Mouse (Mus musculus): ENCODE data around the gene Cobll1.

Cobll1 gene

GRCm38 (mm10) chr2:65238964-65239570 is at the start of gene Cobll1:
Gene Cobll1 (minus strand): TSS chr2:65239403.
- DNase-seq (ENCODE audit: low read depth, low spot score), result no peak

GRCm38 (mm10) chr2:65288696-65289095 is 49.5 kb upstream of the Cobll1 start:
- no peak for DNase-seq (ENCODE audit: low read depth, low spot score)

- no peak for DNase-seq (ENCODE audit: low read depth, low spot score)
Measured at GRCm38 (mm10) chr2:65285380-65285779, 46.2 kb upstream of the Cobll1 start.

GRCm38 (mm10) chr2:65282979-65283378 is 43.8 kb upstream of the Cobll1 start:
- DNase-seq (ENCODE audit: low read depth, low spot score), result no peak

GRCm38 (mm10) chr2:65279029-65279690 is 40.0 kb upstream of the Cobll1 start:
- DNase-seq (ENCODE audit: low read depth, low spot score), result no peak

- no peak for DNase-seq (ENCODE audit: low read depth, low spot score)
Measured at GRCm38 (mm10) chr2:65275443-65276061, 36.3 kb upstream of the Cobll1 start.

GRCm38 (mm10) chr2:65273910-65274309 is 34.7 kb upstream of the Cobll1 start:
- no peak for DNase-seq (ENCODE audit: low read depth, low spot score)

- no peak for DNase-seq (ENCODE audit: low read depth, low spot score)
Measured at GRCm38 (mm10) chr2:65268731-65269130, 29.5 kb upstream of the Cobll1 start.

- DNase-seq (ENCODE audit: low read depth, low spot score), result no peak
Measured at GRCm38 (mm10) chr2:65267834-65268233, 28.6 kb upstream of the Cobll1 start.

GRCm38 (mm10) chr2:65266576-65267299 is 27.5 kb upstream of the Cobll1 start:
- no peak for DNase-seq (ENCODE audit: low read depth, low spot score)

- no peak for DNase-seq (ENCODE audit: low read depth, low spot score)
Measured at GRCm38 (mm10) chr2:65262251-65262650, 23.0 kb upstream of the Cobll1 start.

GRCm38 (mm10) chr2:65260828-65261227 is 21.6 kb upstream of the Cobll1 start:
- peak; percentile 63 for DNase-seq (ENCODE audit: low read depth, low spot score)

- DNase-seq (ENCODE audit: low read depth, low spot score), result peak; percentile 17
Measured at GRCm38 (mm10) chr2:65260400-65260799, 21.2 kb upstream of the Cobll1 start.

- DNase-seq (ENCODE audit: low read depth, low spot score), result no peak
Measured at GRCm38 (mm10) chr2:65257446-65257845, 18.2 kb upstream of the Cobll1 start.

- no peak for DNase-seq (ENCODE audit: low read depth, low spot score)
Measured at GRCm38 (mm10) chr2:65256494-65257254, 17.5 kb upstream of the Cobll1 start.

- DNase-seq (ENCODE audit: low read depth, low spot score), result no peak
Measured at GRCm38 (mm10) chr2:65250589-65251104, 11.4 kb upstream of the Cobll1 start.

- DNase-seq (ENCODE audit: low read depth, low spot score), result no peak
Measured at GRCm38 (mm10) chr2:65249575-65249974, 10.4 kb upstream of the Cobll1 start.

- DNase-seq (ENCODE audit: low read depth, low spot score), result no peak
Measured at GRCm38 (mm10) chr2:65240173-65240745, 1.1 kb upstream of the Cobll1 start.

GRCm38 (mm10) chr2:65238171-65238963 is 836 bp downstream of the Cobll1 start:
- peak; percentile 69 for DNase-seq (ENCODE audit: low read depth, low spot score)

GRCm38 (mm10) chr2:65237610-65238170 is 1.5 kb downstream of the Cobll1 start:
- DNase-seq (ENCODE audit: low read depth, low spot score), result peak; percentile 64

Data from R1 (cell line).